Mouse (Mus musculus) olfactory bulb, adult 2 months (tissue): Measurements from ENCODE around the gene Nmt1. TPM values are rescaled to one million over a fixed set of nuclear protein-coding genes. Genes with fewer than 3 reads are reported as not detected.

Experiments
- H3K27ac ChIP-seq: fragments of 200-500 bp; 2 replicates; pipeline ENCODE4 v1.5.1; 2012; ENCODE audit warnings: low read depth, low read length; ENCODE audit not compliant: insufficient read depth
- H3K4me1 ChIP-seq: fragments of 200-500 bp; 2 replicates; pipeline ENCODE4 v1.6.1; 2012; ENCODE audit warnings: low read length; ENCODE audit not compliant: control insufficient read depth, insufficient read depth
- H3K4me3 ChIP-seq: fragments of 200-500 bp; 2 replicates; pipeline ENCODE4 v1.5.1; 2012; ENCODE audit warnings: mild to moderate bottlenecking, low read depth, low read length, moderate library complexity; ENCODE audit not compliant: insufficient read depth
- CTCF ChIP-seq: fragments of 200-500 bp; IDR thresholded peaks from 2 replicates; pipeline ENCODE4 v1.5.1; 2012; ENCODE audit warnings: low read depth, mild to moderate bottlenecking, low read length, moderate library complexity; ENCODE audit not compliant: insufficient read depth
- POLR2A ChIP-seq: fragments of 200-500 bp; IDR thresholded peaks from 2 replicates; pipeline ENCODE4 v1.6.1; 2012; ENCODE audit warnings: mild to moderate bottlenecking, low read depth, low read length, moderate library complexity; ENCODE audit not compliant: insufficient read depth
- WGBS: fragments of 180-500 bp; shearing (Covaris S2); methylation state at CpG from one replicate; pipeline ENCODE4 v1.1.7; 2018; 5-methylcytosine and 5-hydroxymethylcytosine counted together
- polyA plus RNA-seq: library from polyadenylated mRNA; stranded (reverse); fragments of >200 nt; gene quantifications from 2 replicates; pipeline ENCODE4 v1.2.4, GENCODE M21; 2012; ENCODE audit warnings: low replicate concordance; ENCODE audit not compliant: missing spikeins, insufficient read depth, insufficient read length

Gene Nmt1
- polyA plus RNA-seq, 1 experiment = 557 TPM

GRCm38 (mm10) chr11:103067457-103068001 lies 39.5 kb downstream of the Nmt1 start:
- 62% methylated on average over 8 of the region's 8 CpGs for WGBS
- Histone ChIP-seq H3K27ac (no peak overlapping the region), H3K4me3 (no peak overlapping the region), H3K4me1 (0 out of 2 replicates have a peak, but pooled peaks cover 4% of the 10 kb centered on the region)
- TF ChIP-seq POLR2A (no peak), CTCF (no peak)

GRCm38 (mm10) chr11:103068272-103068671 lies 40.3 kb downstream of the Nmt1 start:
- Histone ChIP-seq H3K27ac (no peak overlapping the region), H3K4me3 (no peak overlapping the region), H3K4me1 (0 out of 2 replicates have a peak, but pooled peaks cover 4% of the 10 kb centered on the region)
- TF ChIP-seq POLR2A (no peak), CTCF (no peak)
- WGBS = 92% methylated on average over 4 of the region's 4 CpGs

DNA sequence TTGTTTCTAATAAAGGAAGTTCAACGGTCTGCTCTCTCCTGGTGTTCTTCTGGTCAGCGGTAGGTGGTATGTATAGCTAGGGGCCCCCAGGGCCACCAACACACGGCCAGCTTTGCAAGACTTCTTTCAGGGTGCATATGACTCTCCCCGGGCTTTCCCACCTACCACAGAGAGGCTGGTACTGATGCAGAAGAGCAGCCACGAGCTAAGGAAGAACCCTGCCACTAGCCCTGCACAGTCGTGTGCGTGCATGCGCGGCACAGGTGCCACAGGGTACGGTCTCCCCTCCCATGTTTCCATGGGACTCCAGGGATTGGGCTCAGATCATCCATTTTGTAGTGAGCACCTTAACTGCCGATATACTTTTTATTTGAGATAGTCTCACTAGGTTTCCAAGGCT lies 40.9 kb downstream of the Nmt1 start:
- 90% methylated on average over 11 of the region's 11 CpGs for WGBS
- H3K4me3 ChIP-seq = no peak overlapping the region
- TF ChIP-seq CTCF = no peak
- no peak for TF ChIP-seq POLR2A
- H3K4me1 ChIP-seq = 0 out of 2 replicates have a peak, but pooled peaks cover 4% of the 10 kb centered on the region
- H3K27ac ChIP-seq = no peak overlapping the region

GRCm38 (mm10) chr11:103069731-103070130 lies 41.7 kb downstream of the Nmt1 start:
- TF ChIP-seq POLR2A (no peak), CTCF (no peak)
- H3K4me3 ChIP-seq = no peak overlapping the region
- H3K4me1 ChIP-seq = peaks cover 9% of the 10 kb centered on the region
- WGBS = 97% methylated on average over 2 of the region's 2 CpGs
- no peak overlapping the region for H3K27ac ChIP-seq

GRCm38 (mm10) chr11:103070322-103070880 lies 42.4 kb downstream of the Nmt1 start:
- Histone ChIP-seq H3K27ac (no peak overlapping the region), H3K4me3 (no peak overlapping the region), H3K4me1 (peaks cover 11% of the 10 kb centered on the region)
- WGBS = 96% methylated on average over 10 of the region's 10 CpGs
- TF ChIP-seq POLR2A (no peak), CTCF (no peak)

- no peak for TF ChIP-seq POLR2A
- Histone ChIP-seq H3K4me1 (peaks cover 11% of the 10 kb centered on the region), H3K4me3 (no peak overlapping the region), H3K27ac (no peak overlapping the region)
- 80% methylated on average over 7 of the region's 7 CpGs for WGBS
Observed at GRCm38 (mm10) chr11:103073671-103074070, 45.7 kb downstream of the Nmt1 start.

- Histone ChIP-seq H3K4me3 (no peak overlapping the region), H3K27ac (no peak overlapping the region), H3K4me1 (peaks cover 11% of the 10 kb centered on the region)
- 77% methylated on average over 10 of the region's 10 CpGs for WGBS
- TF ChIP-seq CTCF (no peak), POLR2A (no peak)
Observed at GRCm38 (mm10) chr11:103074121-103074650, 46.2 kb downstream of the Nmt1 start.

GRCm38 (mm10) chr11:103074796-103075323 lies 46.9 kb downstream of the Nmt1 start:
- H3K27ac ChIP-seq = no peak overlapping the region
- no peak overlapping the region for H3K4me3 ChIP-seq
- TF ChIP-seq POLR2A (no peak), CTCF (no peak)
- H3K4me1 ChIP-seq = peaks cover 11% of the 10 kb centered on the region
- WGBS = 32% methylated on average over 10 of the region's 10 CpGs

- Histone ChIP-seq H3K4me1 (peaks cover 21% of the 10 kb centered on the region), H3K27ac (no peak overlapping the region), H3K4me3 (no peak overlapping the region)
- 90% methylated on average over 7 of the region's 7 CpGs for WGBS
- TF ChIP-seq CTCF = no peak
- no peak for TF ChIP-seq POLR2A
Observed at GRCm38 (mm10) chr11:103076010-103076409, 48.0 kb downstream of the Nmt1 start.
